Mouse (Mus musculus): ENCODE measurements around the gene Atxn1l.
A peak's percentile ranks its signal among the peaks of the same experiment; 100 is the strongest.

The Atxn1l gene

GRCm38 (mm10) chr8:109731012-109731411 is 6.5 kb downstream of the Atxn1l start:
- DNase-seq (ENCODE audit: low read depth, low spot score), result no peak

- DNase-seq (ENCODE audit: low read depth, low spot score), result no peak
Measured at GRCm38 (mm10) chr8:109725106-109725505, 12.4 kb downstream of the Atxn1l start.

DNA sequence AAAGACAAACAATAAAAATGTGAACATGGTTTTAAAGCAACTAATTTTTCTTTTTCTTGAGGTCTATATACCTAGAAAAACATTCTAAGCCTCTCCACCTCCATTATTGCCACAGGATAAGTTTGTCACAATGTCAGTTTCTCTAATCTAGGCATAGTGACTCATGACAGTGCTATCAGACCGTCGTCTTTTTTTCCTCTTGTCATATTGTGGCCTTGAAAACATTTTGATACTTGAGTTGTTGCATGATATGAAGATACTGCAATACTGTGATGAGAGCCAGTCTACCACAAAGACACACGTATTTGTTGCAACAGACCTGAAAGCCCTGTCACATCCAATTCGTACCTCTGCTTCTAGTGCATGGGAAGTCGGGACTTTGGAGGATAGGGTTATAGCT is 22.6 kb downstream of the Atxn1l start:
- no peak for DNase-seq (ENCODE audit: low read depth, low spot score)

DNA sequence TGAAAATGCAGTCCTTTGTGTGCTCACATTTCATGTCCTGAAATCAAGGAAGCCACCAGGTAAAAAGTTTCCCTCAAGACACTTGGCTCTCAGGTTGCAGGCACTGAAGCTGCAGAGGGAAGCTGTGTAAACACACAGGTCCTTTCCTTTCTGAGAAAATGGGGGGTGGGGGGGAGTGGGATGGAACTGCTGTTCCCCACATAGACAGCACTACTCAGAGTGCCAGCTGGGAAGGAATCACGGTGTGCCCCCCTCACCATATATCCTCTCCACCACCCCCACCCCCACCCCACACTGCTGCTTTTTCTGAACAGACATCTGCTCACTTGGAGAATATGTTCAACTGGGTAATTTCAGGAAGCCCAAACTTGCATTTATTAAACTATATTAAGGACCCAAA is 25.0 kb downstream of the Atxn1l start:
- DNase-seq (ENCODE audit: low read depth, low spot score), result no peak

DNA sequence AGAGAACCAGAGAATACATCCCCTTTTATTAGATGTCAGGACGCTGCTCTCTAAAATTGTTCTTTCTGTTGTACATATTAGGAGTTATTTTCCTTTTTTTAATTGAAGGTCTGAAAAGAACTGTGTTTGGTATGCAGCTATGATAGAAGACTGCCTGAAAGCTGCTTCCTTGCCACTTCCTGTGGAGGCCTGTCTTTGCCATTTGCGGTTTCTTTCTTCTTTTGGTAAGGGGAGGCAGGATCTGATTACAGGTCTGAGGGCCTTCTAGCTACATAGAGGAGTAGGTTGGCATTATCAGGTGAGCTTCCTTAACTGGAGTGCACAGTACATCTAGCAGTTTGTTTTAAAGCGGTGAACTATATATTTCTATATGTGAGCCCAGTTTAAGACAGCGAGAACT is 29.6 kb downstream of the Atxn1l start:
- no peak for DNase-seq (ENCODE audit: low read depth, low spot score)

DNA sequence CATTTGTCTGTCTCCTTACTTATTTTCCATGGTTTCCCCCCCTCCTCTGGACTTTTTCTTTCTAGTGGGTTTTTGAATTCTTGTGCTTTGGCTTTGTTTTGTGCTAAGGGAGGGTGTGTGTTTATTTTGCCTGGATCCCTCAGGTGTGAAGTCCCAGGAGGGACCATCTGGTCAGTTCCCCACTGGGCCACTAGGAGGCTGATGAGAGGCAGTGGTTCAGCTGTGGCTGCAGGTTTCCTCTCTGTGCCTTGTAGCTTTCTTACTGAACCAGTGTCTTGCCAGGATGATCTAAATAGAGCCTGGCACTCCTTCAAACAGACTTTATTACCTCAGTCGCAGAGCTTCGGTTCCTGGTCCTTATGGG is 30.7 kb downstream of the Atxn1l start:
- DNase-seq (ENCODE audit: low read depth, low spot score), result peak; percentile 46

GRCm38 (mm10) chr8:109706076-109706873 is 31.3 kb downstream of the Atxn1l start:
- no peak for DNase-seq (ENCODE audit: low read depth, low spot score)

DNA sequence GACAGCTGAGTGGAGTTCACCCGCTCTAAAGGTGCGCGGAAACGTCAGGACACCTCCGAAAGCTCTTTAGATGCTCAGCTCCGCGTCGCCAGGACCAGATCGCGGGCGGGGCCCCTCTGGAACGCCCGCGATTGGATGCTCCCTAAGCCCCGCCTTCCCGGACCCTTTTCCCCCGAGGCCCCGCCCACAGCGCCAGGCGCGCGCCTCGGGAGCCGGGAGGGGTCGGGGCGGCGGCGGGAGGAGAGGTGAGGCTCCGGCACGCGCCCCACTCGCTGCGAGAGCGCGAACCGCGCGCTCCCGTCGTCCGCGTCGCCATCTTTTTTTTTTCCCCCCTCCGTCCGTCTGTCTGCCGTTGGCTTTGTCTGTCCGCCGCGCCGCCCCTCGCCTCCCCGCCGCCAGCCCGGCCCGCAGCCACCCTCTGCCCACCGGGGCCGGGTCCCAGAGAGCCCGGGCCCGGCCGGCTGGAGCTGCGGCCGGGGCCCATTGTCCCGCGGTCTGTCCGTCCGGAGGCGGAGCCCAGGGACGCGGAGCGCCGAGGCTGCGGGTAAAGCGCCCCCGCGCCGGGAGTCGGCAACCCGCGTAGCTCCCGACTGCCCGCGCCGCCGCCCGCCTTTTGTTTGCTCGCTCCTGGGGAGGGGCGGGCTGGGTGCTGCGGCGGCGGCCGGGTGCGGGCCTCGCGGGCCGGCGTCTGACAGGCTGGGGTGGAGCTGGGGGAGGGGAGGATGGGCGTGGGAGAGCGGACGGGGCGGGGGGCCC is 32.0 kb downstream of the Atxn1l start, which contains the start of gene Zfp821:
Gene Zfp821, plus strand, starts transcription at position 227 of the 756 bp plus-strand sequence.
- DNase-seq (ENCODE audit: low read depth, low spot score), result peak; percentile 72

- no peak for DNase-seq (ENCODE audit: low read depth, low spot score)
Measured at GRCm38 (mm10) chr8:109704565-109705319, 32.8 kb downstream of the Atxn1l start.

- DNase-seq (ENCODE audit: low read depth, low spot score), result no peak
Measured at GRCm38 (mm10) chr8:109698477-109698876, 39.1 kb downstream of the Atxn1l start.

GRCm38 (mm10) chr8:109697754-109698153 is 39.8 kb downstream of the Atxn1l start:
- DNase-seq (ENCODE audit: low read depth, low spot score), result no peak

DNA sequence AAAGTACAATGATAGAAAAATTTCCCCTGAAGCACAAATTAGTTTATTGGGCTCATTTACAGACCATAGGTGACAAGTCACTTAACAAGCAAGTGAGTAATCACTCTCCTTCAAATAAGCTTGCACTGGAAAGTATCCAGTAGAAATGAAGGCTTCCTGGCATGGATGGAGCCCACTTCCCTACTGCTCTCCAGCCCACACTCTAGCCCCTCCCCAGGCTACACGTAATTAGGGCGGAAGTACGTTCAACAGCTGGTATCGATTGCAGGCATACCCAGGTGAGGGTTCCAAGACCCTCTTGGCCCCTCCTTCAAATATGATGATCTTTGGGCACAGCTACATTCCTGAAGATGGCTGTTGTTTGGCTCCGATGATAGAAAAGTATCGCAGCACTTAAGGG is 43.4 kb downstream of the Atxn1l start:
- no peak for DNase-seq (ENCODE audit: low read depth, low spot score)

DNA sequence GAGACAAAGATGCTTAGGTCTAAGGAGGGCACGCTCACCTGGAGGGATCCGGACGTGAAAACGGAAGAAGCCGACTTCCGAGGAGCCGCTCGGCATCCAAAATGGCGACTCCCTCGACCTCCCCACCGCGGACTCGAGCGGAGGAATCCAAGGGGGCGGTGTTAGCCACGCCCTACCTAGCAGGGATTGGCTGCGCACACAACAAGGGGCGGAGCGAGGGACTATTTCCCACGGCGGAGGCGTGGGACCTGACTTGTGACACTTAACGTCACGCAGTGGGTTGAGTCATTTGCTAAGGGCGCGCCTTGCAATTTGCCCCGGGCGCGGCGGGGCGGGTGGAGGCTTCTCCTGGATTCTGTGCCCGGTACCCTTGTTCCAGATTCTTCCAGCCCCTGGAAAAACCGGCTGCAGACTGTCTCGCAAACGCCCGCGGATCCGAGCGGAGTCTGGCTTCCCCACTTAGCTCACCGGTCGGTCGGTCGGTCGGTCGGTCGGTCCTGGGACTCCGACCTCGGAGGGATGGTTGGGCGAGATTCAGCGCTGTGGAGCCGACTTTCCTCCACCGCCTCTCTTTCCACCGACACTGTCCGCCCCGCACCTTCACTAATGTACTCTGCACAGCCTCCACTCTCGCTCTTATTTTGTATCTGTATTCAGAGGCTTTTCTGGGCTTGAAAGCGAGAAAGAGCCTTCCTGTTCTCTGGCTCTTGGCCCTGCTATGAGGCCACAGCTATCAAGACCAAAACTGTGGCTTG is 44.2 kb downstream of the Atxn1l start, which contains the start of gene Ist1:
Gene Ist1, minus strand, starts transcription at position 115 of the 755 bp plus-strand sequence.
- peak; percentile 99 for DNase-seq (ENCODE audit: low read depth, low spot score)

GRCm38 (mm10) chr8:109692443-109693145 is 44.9 kb downstream of the Atxn1l start:
- no peak for DNase-seq (ENCODE audit: low read depth, low spot score)

- DNase-seq (ENCODE audit: low read depth, low spot score), result no peak
Measured at GRCm38 (mm10) chr8:109691769-109692168, 45.8 kb downstream of the Atxn1l start.

GRCm38 (mm10) chr8:109687248-109687647 is 50.3 kb downstream of the Atxn1l start:
- no peak for DNase-seq (ENCODE audit: low read depth, low spot score)

DNA sequence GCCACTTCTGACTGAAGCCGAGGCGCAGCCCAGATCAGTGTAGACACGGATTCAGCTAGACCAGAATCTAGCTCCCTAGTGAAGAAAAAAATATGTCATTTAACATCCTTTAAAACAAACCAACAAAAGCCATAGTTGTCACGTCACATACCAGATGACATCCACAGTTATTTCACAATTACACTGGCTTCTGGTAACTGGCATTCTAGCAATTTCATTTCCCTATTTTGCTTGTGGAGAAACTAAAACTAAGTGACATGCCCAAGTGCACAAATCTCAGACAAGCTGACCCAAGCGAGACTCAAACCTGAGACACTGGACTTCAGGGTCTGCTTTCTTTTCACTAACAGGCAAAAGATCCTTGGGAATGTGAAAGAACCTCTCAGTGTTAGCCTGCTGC is 55.4 kb downstream of the Atxn1l start:
- DNase-seq (ENCODE audit: low read depth, low spot score), result no peak

GRCm38 (mm10) chr8:109681535-109681934 is 56.0 kb downstream of the Atxn1l start:
- DNase-seq (ENCODE audit: low read depth, low spot score), result no peak
